Mouse (Mus musculus): ENCODE data around the gene Slc9a3r1. TPM values are rescaled to one million over a fixed set of nuclear protein-coding genes. Genes with fewer than 3 reads are reported as not detected.

Gene Slc9a3r1
- polyA plus RNA-seq, 1 experiment from 2014 or later = 101 TPM

GRCm38 (mm10) chr11:115202316-115202715, 39.2 kb downstream of the Slc9a3r1 start:
- H3K4me1 ChIP-seq (ENCODE audit: insufficient read depth) = no peaks in the 10 kb centered on the region

GRCm38 (mm10) chr11:115202756-115203155, 39.6 kb downstream of the Slc9a3r1 start:
- TF ChIP-seq EP300 (IDR thresholded peaks at IDR 0.05; ENCODE audit: low read depth) = no peak
- TF ChIP-seq CTCF (IDR thresholded peaks at IDR 0.05; ENCODE audit: low read depth) = no peak
- Histone ChIP-seq H3K4me1 (ENCODE audit: insufficient read depth) (no peaks in the 10 kb centered on the region), H3K9ac (replicated peaks) (no peak overlapping the region), H3K27me3 (ENCODE audit: insufficient read depth, low read length) (no peaks in the 10 kb centered on the region), H3K9me3 (ENCODE audit: low read length) (no peaks in the 10 kb centered on the region), H3K4me2 (ENCODE audit: low read depth, low read length) (no peak overlapping the region), H3K36me3 (replicated peaks; ENCODE audit: insufficient read depth, low read length) (peaks cover 53% of the 10 kb centered on the region), H3K27ac (ENCODE audit: low read depth) (no peak overlapping the region), H3K4me3 (ENCODE audit: low read depth, low read length) (no peak overlapping the region)
- DNase-seq = no peak
- 91% methylated on average over 9 of the region's 9 CpGs for WGBS (ENCODE audit: insufficient replicate concordance)
- no peak for ATAC-seq

More at GRCm38 (mm10) chr11:115202316-115202715, 39.2 kb downstream of the Slc9a3r1 start:
- Histone ChIP-seq H3K27ac (ENCODE audit: low read depth) (no peak overlapping the region), H3K9me3 (ENCODE audit: low read length) (no peaks in the 10 kb centered on the region), H3K36me3 (replicated peaks; ENCODE audit: insufficient read depth, low read length) (peaks cover 56% of the 10 kb centered on the region), H3K9ac (replicated peaks) (no peak overlapping the region), H3K27me3 (ENCODE audit: insufficient read depth, low read length) (no peaks in the 10 kb centered on the region), H3K4me3 (ENCODE audit: low read depth, low read length) (no peak overlapping the region), H3K4me2 (ENCODE audit: low read depth, low read length) (no peak overlapping the region)
- DNase-seq (peak; percentile 86), ATAC-seq (peak; percentile 80)
- TF ChIP-seq EP300 (IDR thresholded peaks at IDR 0.05; ENCODE audit: low read depth) = no peak
- TF ChIP-seq CTCF (IDR thresholded peaks at IDR 0.05; ENCODE audit: low read depth) = peak; percentile 97
- WGBS (ENCODE audit: insufficient replicate concordance) = 17% methylated on average over 12 of the region's 12 CpGs

DNA sequence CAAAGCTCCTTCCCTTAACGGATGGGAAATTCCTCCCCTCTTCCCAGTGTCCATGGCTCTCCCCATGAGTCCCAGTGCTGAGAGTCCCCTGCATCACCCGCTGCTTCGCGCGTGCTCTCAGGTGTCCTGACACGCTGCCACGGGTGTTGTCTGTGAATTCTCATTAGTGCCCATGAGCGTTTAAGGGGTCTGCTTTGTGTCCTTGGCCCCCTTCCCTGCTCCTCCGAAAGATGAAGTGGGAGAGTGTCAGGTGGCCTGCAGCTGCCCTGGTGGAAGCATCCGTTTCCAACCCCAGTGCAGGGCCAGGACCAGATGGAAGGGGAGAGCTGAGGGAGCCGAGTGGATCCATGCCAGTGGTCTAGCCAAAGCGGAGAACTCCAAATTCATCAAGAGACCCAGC, 45.0 kb downstream of the Slc9a3r1 start:
- H3K4me2 ChIP-seq (ENCODE audit: low read depth, low read length) = no peak overlapping the region
- no peaks in the 10 kb centered on the region for H3K27me3 ChIP-seq (ENCODE audit: insufficient read depth, low read length)
- DNase-seq (no peak), ATAC-seq (no peak)
- H3K4me1 ChIP-seq (ENCODE audit: insufficient read depth) = peaks cover 9% of the 10 kb centered on the region; the same call in 1 of the 2 replicates
- H3K36me3 ChIP-seq (replicated peaks; ENCODE audit: insufficient read depth, low read length) = peaks cover 42% of the 10 kb centered on the region
- 87% methylated on average over 12 of the region's 12 CpGs for WGBS (ENCODE audit: insufficient replicate concordance)
- H3K27ac ChIP-seq (ENCODE audit: low read depth) = no peak overlapping the region
- no peak overlapping the region for H3K4me3 ChIP-seq (ENCODE audit: low read depth, low read length)
- no peak overlapping the region for H3K9ac ChIP-seq (replicated peaks)
- no peaks in the 10 kb centered on the region for H3K9me3 ChIP-seq (ENCODE audit: low read length)
- TF ChIP-seq CTCF (IDR thresholded peaks at IDR 0.05; ENCODE audit: low read depth) (no peak), EP300 (IDR thresholded peaks at IDR 0.05; ENCODE audit: low read depth) (no peak)

- Histone ChIP-seq H3K9me3 (ENCODE audit: low read length) (no peaks in the 10 kb centered on the region), H3K4me1 (ENCODE audit: insufficient read depth) (peaks cover 9% of the 10 kb centered on the region; the same call in 1 of the 2 replicates), H3K9ac (replicated peaks) (no peak overlapping the region), H3K27me3 (ENCODE audit: insufficient read depth, low read length) (no peaks in the 10 kb centered on the region), H3K4me3 (ENCODE audit: low read depth, low read length) (no peak overlapping the region), H3K4me2 (ENCODE audit: low read depth, low read length) (no peak overlapping the region), H3K36me3 (replicated peaks; ENCODE audit: insufficient read depth, low read length) (peaks cover 33% of the 10 kb centered on the region), H3K27ac (ENCODE audit: low read depth) (peak overlapping the region; percentile 66)
- TF ChIP-seq CTCF (IDR thresholded peaks at IDR 0.05; ENCODE audit: low read depth) = no peak
- TF ChIP-seq EP300 (IDR thresholded peaks at IDR 0.05; ENCODE audit: low read depth) = no peak
- DNase-seq (peak; percentile 52), ATAC-seq (peak; percentile 58)
- WGBS (ENCODE audit: insufficient replicate concordance) = 69% methylated on average over 25 of the region's 25 CpGs
Measured at GRCm38 (mm10) chr11:115208776-115209732, 45.9 kb downstream of the Slc9a3r1 start.

DNA sequence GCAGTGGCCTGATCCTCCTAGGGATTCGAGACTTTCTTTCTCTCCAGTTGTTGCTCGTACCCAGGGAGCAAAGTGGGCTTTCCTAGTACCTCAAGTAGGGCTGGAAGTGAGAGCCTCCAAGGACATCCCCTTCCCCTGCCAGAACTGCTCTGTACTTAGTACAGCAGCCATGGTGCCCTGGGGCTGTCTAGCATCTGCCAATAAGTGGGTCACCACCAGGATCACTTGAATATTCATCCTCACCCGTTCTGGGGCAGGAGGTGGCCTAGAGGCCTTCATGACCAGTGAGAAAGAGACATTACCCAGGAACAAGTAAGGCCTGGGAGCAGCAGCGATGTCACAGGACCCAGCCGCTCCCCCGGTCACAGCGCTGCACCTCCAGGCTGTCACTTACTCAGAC, 46.8 kb downstream of the Slc9a3r1 start:
- no peaks in the 10 kb centered on the region for H3K27me3 ChIP-seq (ENCODE audit: insufficient read depth, low read length)
- H3K4me3 ChIP-seq (ENCODE audit: low read depth, low read length) = no peak overlapping the region
- H3K36me3 ChIP-seq (replicated peaks; ENCODE audit: insufficient read depth, low read length) = peaks cover 29% of the 10 kb centered on the region
- H3K9me3 ChIP-seq (ENCODE audit: low read length) = no peaks in the 10 kb centered on the region
- H3K27ac ChIP-seq (ENCODE audit: low read depth) = peak overlapping the region; percentile 66
- H3K4me1 ChIP-seq (ENCODE audit: insufficient read depth) = peaks cover 9% of the 10 kb centered on the region; the same call in 1 of the 2 replicates
- 78% methylated on average over 7 of the region's 7 CpGs for WGBS (ENCODE audit: insufficient replicate concordance)
- TF ChIP-seq CTCF (IDR thresholded peaks at IDR 0.05; ENCODE audit: low read depth) (no peak), EP300 (IDR thresholded peaks at IDR 0.05; ENCODE audit: low read depth) (no peak)
- no peak for ATAC-seq
- no peak for DNase-seq
- H3K4me2 ChIP-seq (ENCODE audit: low read depth, low read length) = no peak overlapping the region
- H3K9ac ChIP-seq (replicated peaks) = no peak overlapping the region

DNA sequence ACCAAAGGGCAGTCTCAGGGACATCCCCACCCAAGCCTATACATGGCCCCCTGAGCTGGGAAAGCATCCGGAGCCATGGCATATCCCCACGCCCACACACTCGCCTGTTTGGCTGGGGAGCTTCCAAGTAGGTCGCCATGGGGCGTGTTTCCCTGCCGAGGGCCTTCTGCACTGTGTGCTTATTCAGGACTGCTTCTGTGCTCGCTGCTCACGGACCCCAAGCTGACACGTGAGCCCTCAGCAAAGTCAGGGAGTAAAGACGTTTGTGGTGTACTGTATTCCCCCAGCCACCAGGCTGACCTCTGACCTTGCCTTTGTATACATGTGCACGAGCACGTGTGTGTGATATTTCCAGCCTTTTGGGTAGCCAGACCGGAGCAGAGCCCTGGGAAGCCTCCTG, 49.0 kb downstream of the Slc9a3r1 start:
- DNase-seq (no peak), ATAC-seq (no peak)

More for the DNA sequence above, 49.0 kb downstream of the Slc9a3r1 start:
- 55% methylated on average over 13 of the region's 13 CpGs for WGBS (ENCODE audit: insufficient replicate concordance)
- H3K4me3 ChIP-seq (ENCODE audit: low read depth, low read length) = no peak overlapping the region
- H3K4me2 ChIP-seq (ENCODE audit: low read depth, low read length) = no peak overlapping the region
- no peak overlapping the region for H3K9ac ChIP-seq (replicated peaks)
- no peaks in the 10 kb centered on the region for H3K27me3 ChIP-seq (ENCODE audit: insufficient read depth, low read length)
- no peak overlapping the region for H3K27ac ChIP-seq (ENCODE audit: low read depth)
- H3K4me1 ChIP-seq (ENCODE audit: insufficient read depth) = peaks cover 9% of the 10 kb centered on the region; the same call in 1 of the 2 replicates
- TF ChIP-seq EP300 (IDR thresholded peaks at IDR 0.05; ENCODE audit: low read depth) (no peak), CTCF (IDR thresholded peaks at IDR 0.05; ENCODE audit: low read depth) (no peak)
- no peaks in the 10 kb centered on the region for H3K9me3 ChIP-seq (ENCODE audit: low read length)
- H3K36me3 ChIP-seq (replicated peaks; ENCODE audit: insufficient read depth, low read length) = peaks cover 16% of the 10 kb centered on the region

Measured in liver, postnatal 0 days (tissue).